Mouse (Mus musculus): ENCODE data around the gene Fank1. TPM values are rescaled to one million over a fixed set of nuclear protein-coding genes. Genes with fewer than 3 reads are reported as not detected.
"Not testable (repeated sequence)": the region's sequence is repeated elsewhere in the genome, so short reads cannot be mapped to it uniquely, and the experiment has no call there.

Gene Fank1
- total RNA-seq, 2 experiments from 2014 or later, result not detected

DNA sequence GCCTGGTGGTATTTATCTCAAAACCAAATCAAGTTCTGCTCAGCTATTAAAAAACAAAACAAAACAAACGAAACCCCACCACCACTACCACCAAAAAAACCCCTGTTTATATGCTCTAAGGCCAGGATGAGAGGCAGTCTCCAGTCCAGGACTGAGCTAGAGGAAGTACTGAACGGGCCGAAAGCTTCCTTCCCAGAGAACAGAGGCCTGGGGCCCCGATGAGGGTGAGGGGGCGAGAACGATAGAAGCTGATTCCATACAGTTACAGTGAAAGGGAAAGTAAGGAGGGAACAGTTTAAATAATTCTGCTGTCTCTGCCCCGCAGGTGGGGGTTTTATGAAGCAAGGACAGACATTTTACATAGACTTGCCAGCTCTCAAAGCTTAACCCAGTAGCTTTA is 52.9 kb downstream of the Fank1 start:
- no peak for DNase-seq

DNA sequence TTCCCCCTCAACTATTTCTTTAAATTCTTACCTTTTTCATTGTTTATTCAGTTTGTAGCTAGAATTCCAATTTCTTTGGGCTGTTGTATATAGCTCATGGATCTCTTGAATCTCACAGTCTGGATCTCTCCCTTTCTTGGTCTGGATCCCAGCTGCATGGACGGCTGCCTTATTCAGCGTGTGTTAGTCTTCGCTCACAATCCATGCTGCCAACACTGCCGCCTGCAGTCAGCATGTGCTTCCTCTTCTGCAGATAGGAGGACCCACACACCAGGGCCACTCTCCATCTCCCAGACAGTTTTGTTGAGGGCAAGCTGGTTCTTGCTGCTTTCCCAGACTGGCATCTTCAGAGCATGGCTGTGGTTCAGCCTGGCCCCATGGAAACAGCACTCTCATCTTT is 62.9 kb downstream of the Fank1 start:
- no peak for DNase-seq

DNA sequence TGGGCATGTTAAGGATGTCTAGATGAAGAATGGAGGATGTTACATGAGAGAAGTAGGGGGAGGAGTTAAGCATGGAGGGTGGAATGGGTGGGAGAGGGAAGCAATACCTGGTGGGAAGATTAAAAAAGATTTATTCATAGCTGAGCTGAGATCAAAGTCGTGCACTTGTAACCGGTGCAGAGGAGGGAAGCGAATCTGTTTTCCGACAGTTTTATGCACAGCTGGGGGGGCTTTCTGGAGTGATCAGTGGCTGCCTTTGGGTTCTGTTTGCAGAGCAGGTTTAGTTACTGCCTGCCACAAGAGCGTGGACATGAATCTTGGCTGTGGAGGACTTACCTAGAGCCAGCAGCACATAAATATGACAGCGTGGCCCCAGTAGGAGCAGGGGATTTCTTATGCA is 65.4 kb downstream of the Fank1 start:
- DNase-seq, result no peak

- DNase-seq, result no peak
Measured at GRCm38 (mm10) chr7:133847175-133847574, 70.5 kb downstream of the Fank1 start.

DNA sequence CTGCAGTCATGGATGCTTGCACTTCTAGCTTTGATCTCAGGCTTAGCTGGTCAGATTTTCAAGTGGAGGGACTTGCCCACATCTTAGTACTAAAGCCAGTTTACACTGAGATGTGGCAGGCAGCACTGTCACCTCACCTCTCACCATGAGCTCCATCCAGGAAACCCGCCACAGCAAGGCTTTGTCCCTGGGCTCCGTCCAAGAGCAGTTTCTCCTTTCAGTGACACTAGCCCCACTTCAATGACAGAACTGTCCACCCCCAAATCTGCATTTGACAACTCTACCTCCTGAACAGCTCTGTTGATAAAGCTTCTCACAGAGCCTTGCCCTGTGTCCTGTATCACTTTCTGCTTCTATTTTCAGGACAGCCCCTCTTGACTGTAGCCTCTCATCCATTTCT is 71.5 kb downstream of the Fank1 start:
- DNase-seq, result peak in 1 of 2 experiments; percentile 37

- DNase-seq, result no peak
Measured at GRCm38 (mm10) chr7:133850735-133851134, 74.1 kb downstream of the Fank1 start.

GRCm38 (mm10) chr7:133856278-133856677 is 79.6 kb downstream of the Fank1 start:
- peak; percentile 49 to 84 for DNase-seq

GRCm38 (mm10) chr7:133858506-133858905 is 81.8 kb downstream of the Fank1 start:
- no peak for DNase-seq

- DNase-seq, result no peak
Measured at GRCm38 (mm10) chr7:133859548-133859947, 82.9 kb downstream of the Fank1 start.

GRCm38 (mm10) chr7:133862233-133862632 is 85.6 kb downstream of the Fank1 start:
- no peak for DNase-seq

GRCm38 (mm10) chr7:133862723-133863122 is 86.1 kb downstream of the Fank1 start:
- DNase-seq, result no peak

DNA sequence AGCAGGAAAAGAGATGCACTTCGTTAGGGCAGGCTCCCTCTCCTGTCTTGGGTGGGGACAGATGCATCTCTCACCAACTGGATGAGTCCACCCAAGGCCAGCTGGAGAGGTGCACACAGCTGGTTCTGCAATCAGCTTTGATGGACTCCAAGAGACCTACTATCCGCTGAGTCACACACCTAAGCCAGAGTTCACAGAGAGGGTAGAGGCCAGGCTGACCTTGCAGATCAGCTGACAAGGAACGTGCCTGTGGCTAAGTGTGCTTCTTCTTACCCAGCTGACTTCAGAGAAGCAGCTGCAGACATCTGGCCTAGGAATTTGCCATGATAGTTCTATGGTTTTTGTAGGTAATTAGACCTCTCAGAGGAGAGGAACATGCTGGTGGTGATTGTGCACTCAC is 86.5 kb downstream of the Fank1 start:
- no peak for DNase-seq

DNA sequence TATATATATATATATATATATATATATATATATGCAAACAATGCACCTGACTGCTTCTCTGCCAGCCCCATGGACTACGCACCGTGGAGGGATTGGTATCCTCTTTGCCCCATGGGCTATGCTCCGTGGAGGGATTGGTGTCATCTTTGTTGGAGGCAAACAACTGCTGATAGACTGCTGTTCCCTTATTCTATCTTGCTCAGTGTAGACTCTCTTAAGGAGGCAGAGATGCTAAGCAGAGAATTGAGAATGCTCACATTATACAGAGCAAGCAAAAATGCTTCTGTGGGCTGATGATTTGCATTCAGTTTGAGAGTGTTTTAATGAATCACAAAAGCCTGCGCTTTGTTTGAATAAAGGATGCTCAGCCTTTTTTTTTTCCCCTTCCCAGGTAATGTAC is 87.0 kb downstream of the Fank1 start:
- DNase-seq, result no peak

GRCm38 (mm10) chr7:133870265-133870664 is 93.6 kb downstream of the Fank1 start:
- DNase-seq, result no peak

DNA sequence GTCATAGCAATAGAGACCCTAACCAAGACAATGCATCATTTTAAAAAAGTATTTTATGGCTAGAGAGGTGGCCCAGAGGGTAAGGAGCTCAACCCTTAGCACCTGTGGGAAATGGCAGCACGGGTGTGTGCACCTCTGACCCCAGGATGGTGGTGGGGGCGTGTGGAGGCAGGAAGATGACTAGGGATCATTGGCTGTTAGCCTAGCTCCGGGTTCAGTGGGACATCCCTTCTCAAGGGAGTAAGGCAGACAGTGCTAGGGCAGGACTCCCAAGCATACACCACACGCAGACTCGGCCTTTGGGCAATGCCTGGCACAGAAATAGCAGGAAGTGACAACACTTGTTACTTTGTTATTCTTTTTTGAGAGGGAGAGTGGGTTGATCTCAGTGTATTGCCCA is 96.0 kb downstream of the Fank1 start:
- DNase-seq, result no peak

DNA sequence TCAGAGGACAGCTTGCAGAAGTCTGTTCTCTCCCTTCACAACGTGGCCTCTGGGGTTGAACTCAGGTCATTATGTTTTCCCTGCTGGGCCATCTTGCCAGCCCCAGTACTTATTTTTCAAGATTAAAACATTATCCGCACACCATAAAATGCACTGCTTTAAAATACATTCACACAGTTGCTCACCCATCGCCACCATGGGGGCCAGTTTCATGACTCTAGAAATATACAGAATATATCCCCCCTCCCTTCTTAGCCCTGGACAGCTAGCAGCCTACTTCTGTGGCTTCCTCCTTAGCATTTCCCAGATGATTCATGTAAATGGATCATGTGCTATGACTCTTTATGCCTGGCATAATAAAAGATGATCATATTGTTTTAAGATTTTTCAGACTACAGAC is 99.5 kb downstream of the Fank1 start:
- DNase-seq, result no peak

DNA sequence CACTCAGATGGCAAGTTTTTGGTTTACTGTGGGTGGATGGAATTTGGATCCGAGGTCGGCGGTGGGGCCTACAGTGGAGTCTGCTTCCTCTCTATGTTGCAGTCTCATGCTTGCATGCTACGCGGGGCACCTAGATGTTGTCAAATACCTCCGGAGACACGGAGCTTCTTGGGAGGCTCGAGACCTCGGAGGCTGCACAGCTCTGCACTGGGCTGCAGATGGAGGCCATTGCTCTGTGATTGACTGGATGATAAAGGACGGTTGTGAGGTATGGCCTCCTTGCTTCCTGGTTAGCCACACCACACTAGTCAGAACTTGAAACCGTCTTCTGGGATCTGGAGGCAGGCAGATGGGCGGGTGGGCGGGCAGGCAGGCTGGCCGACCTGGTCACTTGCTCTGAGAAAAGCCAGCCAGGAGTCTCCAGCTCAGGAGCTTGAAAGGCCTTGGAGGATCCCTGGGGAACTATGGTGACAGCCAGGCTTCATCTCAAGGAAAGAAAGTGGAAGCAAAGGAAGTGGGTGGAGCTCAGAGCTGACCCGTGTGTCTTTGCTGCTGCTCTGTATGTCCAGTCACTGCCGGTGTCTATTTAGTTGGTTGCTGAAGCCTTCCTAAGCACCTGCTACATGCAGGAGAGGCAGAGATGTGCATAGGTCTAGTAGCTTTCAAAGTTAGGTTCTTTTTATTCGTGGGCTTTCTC is 100.1 kb downstream of the Fank1 start:
- no peak for DNase-seq

DNA sequence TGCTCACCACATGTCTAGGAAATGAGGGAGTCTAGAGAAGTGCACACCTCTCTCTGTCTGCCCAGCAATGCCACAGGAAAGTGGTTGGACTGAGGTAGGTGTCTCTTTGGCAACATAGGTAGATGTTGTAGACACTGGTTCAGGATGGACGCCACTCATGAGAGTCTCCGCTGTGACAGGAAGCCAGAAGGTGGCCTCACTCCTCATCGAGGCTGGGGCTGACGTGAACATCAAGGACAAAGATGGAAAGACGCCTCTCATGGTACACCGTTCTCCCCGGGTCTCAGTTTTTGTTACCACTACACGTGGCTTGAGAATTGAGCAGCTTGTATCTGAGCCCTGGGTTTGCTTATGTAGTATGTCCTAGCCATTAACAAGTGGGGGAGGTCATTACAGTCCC is 103.1 kb downstream of the Fank1 start:
- DNase-seq, result no peak

DNA sequence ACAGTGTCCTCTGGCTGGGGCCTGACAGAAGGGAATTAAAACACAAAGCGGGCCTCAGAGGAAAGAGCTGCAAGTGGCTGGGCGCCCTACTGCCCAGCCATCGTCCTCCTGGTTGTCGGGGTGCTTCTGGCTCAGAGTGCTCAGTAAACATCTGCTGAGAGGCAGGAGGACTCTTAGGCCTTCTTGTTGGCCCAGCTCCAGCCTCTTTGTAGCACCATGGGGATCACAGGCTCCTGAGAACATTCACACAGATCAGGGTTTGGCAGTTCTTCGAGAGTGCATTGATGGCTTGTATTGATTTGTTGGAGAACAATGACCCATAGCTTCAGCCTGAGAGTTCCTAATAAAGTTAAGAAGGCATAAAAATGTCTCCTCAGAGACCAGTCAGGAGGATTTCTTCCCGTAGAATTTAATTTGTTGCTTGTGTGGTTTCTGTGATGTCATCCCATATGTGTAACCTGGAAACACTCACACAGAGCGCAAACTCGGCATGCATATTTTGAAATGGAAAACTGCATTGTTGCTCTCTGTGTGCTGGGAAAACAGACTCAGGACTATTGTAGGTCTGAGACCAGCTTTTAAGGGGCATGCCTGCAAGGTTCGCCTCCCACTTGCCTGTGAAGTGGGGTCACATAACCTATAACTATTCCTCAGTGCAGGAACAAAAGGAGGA is 108.2 kb downstream of the Fank1 start:
- not testable (repeated sequence) for DNase-seq

- DNase-seq, result peak; percentile 63 to 73
Measured at GRCm38 (mm10) chr7:133888926-133889920, 112.6 kb downstream of the Fank1 start.

- no peak for DNase-seq
Measured at GRCm38 (mm10) chr7:133889986-133890385, 113.3 kb downstream of the Fank1 start.

DNA sequence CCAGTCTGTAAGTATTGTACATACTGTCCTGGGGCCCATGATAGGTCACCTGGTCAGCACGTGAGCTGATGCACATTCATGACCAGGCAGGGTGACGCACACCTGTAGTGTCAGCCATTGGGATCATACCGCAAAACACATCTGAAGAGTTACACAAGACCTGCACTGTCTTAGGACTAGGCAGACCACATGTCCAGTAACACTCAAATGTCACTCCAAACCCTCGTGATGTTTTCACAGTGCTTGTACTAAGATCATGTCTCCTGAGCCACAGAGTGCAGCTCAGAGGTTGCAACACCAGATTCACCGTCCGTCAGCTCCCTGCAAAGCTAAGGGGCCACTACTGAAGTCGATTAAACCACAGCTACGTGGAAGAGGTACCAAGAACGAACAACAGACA is 114.6 kb downstream of the Fank1 start:
- no peak for DNase-seq

GRCm38 (mm10) chr7:133891796-133892195 is 115.1 kb downstream of the Fank1 start:
- no peak for DNase-seq
